12 mouse cellular contexts compared by ENCODE assay signal in the genomic region with DNA sequence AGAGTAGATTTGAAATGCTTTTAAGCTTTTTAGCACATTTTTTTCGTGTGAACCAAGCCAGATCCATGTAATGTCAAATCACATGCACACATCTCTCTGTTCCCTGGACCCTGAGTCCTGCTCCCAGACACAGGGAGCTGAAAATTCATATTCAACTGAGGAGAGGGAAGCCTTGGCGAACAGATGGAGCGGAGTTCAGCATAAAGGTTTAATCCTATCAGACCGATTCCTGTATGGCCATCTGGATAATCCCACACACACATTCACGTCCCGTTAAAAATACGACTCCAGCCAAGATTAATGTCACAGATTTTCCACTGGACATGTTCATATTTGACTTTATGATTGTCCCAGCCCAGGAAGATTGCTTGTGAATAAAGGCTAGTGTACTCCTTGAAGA.
DNase-seq lines count a peak whose midpoint lies in the region; ATAC-seq and TF ChIP-seq lines count a peak whose summit lies in the region.
"Had no signal": no experiment of that assay in that cellular context is flagged by ENCODE, and none has a peak within 500 bp of the region (broad histone marks: within the 10 kb centered on the region; RNA-seq: fewer than 3 reads in every experiment).

No protein-coding gene starts in this region.

- peak overlapping the region; percentile 19 for H3K27ac ChIP-seq in hindbrain, embryonic 11.5 days (ENCODE audit: low read depth, low read length)
- H3K27ac ChIP-seq in midbrain, embryonic 15.5 days, result 0 out of 2 replicates have a peak overlapping the region, but pooled peaks have one; percentile 51
- H3K27ac ChIP-seq in liver, postnatal 0 days (ENCODE audit: low read depth), result no peak overlapping the region
- H3K27ac ChIP-seq: heart, embryonic 15.5 days; kidney, embryonic 15.5 days; liver, embryonic 15.5 days had no signal

- TF ChIP-seq CTCF in liver, postnatal 0 days (IDR thresholded peaks at IDR 0.05; ENCODE audit: low read depth), result no peak

- WGBS in hindbrain, embryonic 11.5 days, result 70% methylated on average over 7 of the region's 7 CpGs
- WGBS in midbrain, embryonic 15.5 days, result 16% methylated on average over 7 of the region's 7 CpGs
- whole genome bisulfite sequencing in liver, postnatal 0 days (ENCODE audit: insufficient replicate concordance), result 72% methylated on average over 7 of the region's 7 CpGs

- H3K36me3 ChIP-seq in hindbrain, embryonic 11.5 days (ENCODE audit: control insufficient read depth, insufficient read depth, low read length), result no peaks in the 10 kb centered on the region
- no peaks in the 10 kb centered on the region for H3K36me3 ChIP-seq in midbrain, embryonic 15.5 days (replicated peaks)
- no peaks in the 10 kb centered on the region for H3K36me3 ChIP-seq in liver, postnatal 0 days (replicated peaks; ENCODE audit: insufficient read depth, low read length)
- H3K36me3 ChIP-seq: heart, embryonic 15.5 days; kidney, embryonic 15.5 days; liver, embryonic 15.5 days had no signal

- peak; percentile 66 for ATAC-seq in hindbrain, embryonic 11.5 days (ENCODE audit: low FRiP score)
- ATAC-seq in midbrain, embryonic 15.5 days (replicated peaks), result peak; percentile 55; the same call in 1 of the 2 replicates
- ATAC-seq in liver, postnatal 0 days, result no peak
- ATAC-seq: inflammation-experienced regulatory T-cells, adult 6 months had no signal

- no peaks in the 10 kb centered on the region for H3K9me3 ChIP-seq in hindbrain, embryonic 11.5 days (ENCODE audit: control insufficient read depth, low read length)
- no peaks in the 10 kb centered on the region for H3K9me3 ChIP-seq in midbrain, embryonic 15.5 days
- H3K9me3 ChIP-seq in liver, postnatal 0 days (ENCODE audit: low read length), result no peaks in the 10 kb centered on the region
- H3K9me3 ChIP-seq: heart, embryonic 15.5 days; kidney, embryonic 15.5 days; liver, embryonic 15.5 days had no signal

- TF ChIP-seq EP300 in liver, postnatal 0 days (IDR thresholded peaks at IDR 0.05; ENCODE audit: low read depth), result no peak

- peak; percentile 29 for DNase-seq in brain, adult 2 months (ENCODE audit: low read depth, low spot score)
- DNase-seq in cerebellum, postnatal 14 days, result peak; percentile 29 to 61
- DNase-seq in hindbrain, embryonic 11.5 days (ENCODE audit: low spot score), result peak; percentile 22
- no peak for DNase-seq in right cerebral cortex, postnatal 10 days (ENCODE audit: low spot score in 2 of 2)
- no peak for DNase-seq in liver, postnatal 0 days
- DNase-seq in left cerebral cortex, postnatal 14 days (ENCODE audit: low spot score in 2 of 2), result no peak
- DNase-seq in frontal cortex, postnatal 10 days (ENCODE audit: low spot score in 2 of 2), result no peak

- H3K4me2 ChIP-seq in hindbrain, embryonic 11.5 days (replicated peaks; ENCODE audit: low read depth, low read length), result no peak overlapping the region
- peak overlapping the region; percentile 22; the same call in 1 of the 2 replicates for H3K4me2 ChIP-seq in midbrain, embryonic 15.5 days
- no peak overlapping the region for H3K4me2 ChIP-seq in liver, postnatal 0 days (ENCODE audit: low read depth, low read length)
- H3K4me2 ChIP-seq: heart, embryonic 15.5 days; kidney, embryonic 15.5 days; liver, embryonic 15.5 days had no signal

- intact Hi-C loops in left cerebral cortex, postnatal 14 days (cut with DNase I), result no loop called here

- H3K4me1 ChIP-seq in hindbrain, embryonic 11.5 days (replicated peaks; ENCODE audit: control insufficient read depth, insufficient read depth, low read length), result peaks cover 3% of the 10 kb centered on the region; the same call in 1 of the 2 replicates
- H3K4me1 ChIP-seq in midbrain, embryonic 15.5 days, result peaks cover 49% of the 10 kb centered on the region
- peaks cover 5% of the 10 kb centered on the region; the same call in 1 of the 2 replicates for H3K4me1 ChIP-seq in liver, postnatal 0 days (ENCODE audit: insufficient read depth)

- H3K4me3 ChIP-seq in hindbrain, embryonic 11.5 days (ENCODE audit: low read depth, low read length), result no peak overlapping the region
- no peak overlapping the region for H3K4me3 ChIP-seq in midbrain, embryonic 15.5 days
- H3K4me3 ChIP-seq in liver, postnatal 0 days (ENCODE audit: low read depth, low read length), result no peak overlapping the region
- H3K4me3 ChIP-seq: heart, embryonic 15.5 days; kidney, embryonic 15.5 days; liver, embryonic 15.5 days had no signal

- no peaks in the 10 kb centered on the region for H3K27me3 ChIP-seq in hindbrain, embryonic 11.5 days (ENCODE audit: control insufficient read depth, insufficient read depth, low read length)
- no peaks in the 10 kb centered on the region for H3K27me3 ChIP-seq in midbrain, embryonic 15.5 days (replicated peaks)
- H3K27me3 ChIP-seq in liver, postnatal 0 days (ENCODE audit: insufficient read depth, low read length), result no peaks in the 10 kb centered on the region
- H3K27me3 ChIP-seq: heart, embryonic 15.5 days; kidney, embryonic 15.5 days; liver, embryonic 15.5 days had no signal

- no peak overlapping the region for H3K9ac ChIP-seq in hindbrain, embryonic 11.5 days (ENCODE audit: low read depth, low read length)
- no peak overlapping the region for H3K9ac ChIP-seq in midbrain, embryonic 15.5 days
- H3K9ac ChIP-seq in liver, postnatal 0 days (replicated peaks), result no peak overlapping the region
- H3K9ac ChIP-seq: heart, embryonic 15.5 days; kidney, embryonic 15.5 days; liver, embryonic 15.5 days had no signal

Comparison
In these comparisons a context has a peak if more than half of its experiments do, and no peak if none do; other contexts are left out.
1. DNase-seq: peak in brain, adult 2 months (single experiment), cerebellum, postnatal 14 days (2 of 2) and hindbrain, embryonic 11.5 days (single experiment); none in right cerebral cortex, postnatal 10 days (0 of 2), liver, postnatal 0 days (single experiment), left cerebral cortex, postnatal 14 days (0 of 2) and frontal cortex, postnatal 10 days (0 of 2).